Mouse (Mus musculus): ENCODE data around the gene Edil3. TPM values are rescaled to one million over a fixed set of nuclear protein-coding genes. Genes with fewer than 3 reads are reported as not detected.

Edil3 gene
- total RNA-seq (2014; rRNA removed) (under 0.01 TPM in 2 replicates), polyA plus RNA-seq (2012; rRNA removed) (not detected in 2 replicates)

DNA sequence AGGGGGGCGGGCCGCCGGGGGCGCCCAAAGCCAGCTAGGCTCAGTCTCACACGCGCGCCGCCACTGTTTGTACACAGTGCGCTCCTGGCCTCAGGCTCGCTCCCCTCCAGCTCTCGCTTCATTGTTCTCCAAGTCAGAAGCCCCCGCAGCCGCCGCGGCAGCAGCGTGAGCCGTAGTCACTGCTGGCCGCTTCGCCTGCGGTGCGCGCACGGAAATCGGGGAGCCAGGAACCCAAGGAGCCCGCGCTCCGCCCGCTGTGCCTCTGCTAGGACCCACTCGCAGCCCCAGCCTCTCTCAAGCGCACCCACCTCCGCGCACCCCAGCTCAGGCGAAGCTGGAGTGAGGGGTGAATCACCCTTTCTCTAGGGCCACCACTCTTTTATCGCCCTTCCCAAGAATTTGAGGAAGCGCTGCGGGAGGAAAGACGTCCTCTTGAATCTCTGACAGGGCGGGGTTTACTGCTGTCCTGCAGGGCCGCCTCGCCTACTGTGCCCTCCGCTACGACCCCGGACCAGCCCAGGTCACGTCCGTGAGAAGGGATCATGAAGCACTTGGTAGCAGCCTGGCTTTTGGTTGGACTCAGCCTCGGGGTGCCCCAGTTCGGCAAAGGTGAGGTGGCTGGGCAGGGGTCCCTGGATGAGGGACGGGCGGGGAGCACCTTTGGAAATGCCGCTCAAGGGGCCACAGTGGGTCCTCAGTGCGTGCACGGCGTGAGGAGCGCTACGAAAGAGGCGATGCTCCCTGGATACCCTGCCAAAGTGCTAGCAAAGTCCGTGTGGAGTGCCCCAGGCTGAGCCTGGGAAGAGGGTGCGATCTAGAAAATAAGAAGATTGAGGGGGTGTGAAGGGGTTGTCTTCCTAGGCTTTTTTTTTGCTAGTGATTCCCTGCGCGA is at the start of gene Edil3:
Gene Edil3, plus strand, starts transcription at position 33 of the 892 bp plus-strand sequence.
- Histone ChIP-seq H3K4me1 (ENCODE audit: control insufficient read depth, insufficient read depth, low read length) (no peaks in the 10 kb centered on the region), H3K9ac (ENCODE audit: low read depth, low read length) (0 out of 2 replicates have a peak within 1 kb of the TSS, but pooled peaks have one; percentile 17), H3K36me3 (ENCODE audit: control insufficient read depth, insufficient read depth, low read length) (no peaks in the 10 kb centered on the region), H3K27ac (replicated peaks; ENCODE audit: insufficient read depth, low read depth, low read length) (no peak within 1 kb of the TSS), H3K4me3 (ENCODE audit: insufficient read depth, low read depth, low read length) (peak within 1 kb of the TSS; percentile 48; the same call in 1 of the 2 replicates), H3K27me3 (ENCODE audit: control insufficient read depth, insufficient read depth, low read length) (peaks cover 10% of the 10 kb centered on the region; the same call in 1 of the 2 replicates), H3K79me2 (ENCODE audit: control insufficient read depth, insufficient read depth, low read length) (no peaks in the 10 kb centered on the region)
- no peak for DNase-seq (ENCODE audit: extremely low read depth, low read depth, low spot score)
- 1% methylated on average over 60 of the region's 60 CpGs for WGBS
- no peak for TF ChIP-seq POLR2A (IDR thresholded peaks at IDR 0.05; ENCODE audit: extremely low read depth, insufficient read depth, low read length)
- no peak for TF ChIP-seq CTCF (IDR thresholded peaks at IDR 0.05; ENCODE audit: low read depth, low read length)

DNA sequence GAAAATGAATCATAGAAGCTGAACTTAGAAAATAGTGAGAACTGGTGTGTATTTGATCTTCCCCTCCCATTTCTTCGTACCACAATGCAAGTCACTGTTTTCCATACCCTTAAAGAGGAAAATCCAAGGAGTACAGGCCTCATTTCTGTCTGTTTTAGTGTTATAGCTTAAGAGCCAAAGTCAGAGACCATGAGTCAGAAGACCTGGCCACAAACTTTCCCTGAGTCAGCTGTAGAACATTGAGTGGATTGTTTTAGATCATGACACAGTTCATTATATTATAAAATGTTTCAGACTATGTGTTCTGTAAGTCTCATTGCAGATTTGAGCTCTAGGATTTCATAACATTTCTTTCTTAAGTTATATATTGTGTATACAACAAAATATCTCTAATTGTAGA is 22.1 kb upstream of the Edil3 start:
- Histone ChIP-seq H3K27ac (replicated peaks; ENCODE audit: insufficient read depth, low read depth, low read length) (no peak overlapping the region), H3K4me3 (ENCODE audit: insufficient read depth, low read depth, low read length) (no peak overlapping the region), H3K4me1 (ENCODE audit: control insufficient read depth, insufficient read depth, low read length) (no peaks in the 10 kb centered on the region), H3K9ac (ENCODE audit: low read depth, low read length) (no peak overlapping the region), H3K79me2 (ENCODE audit: control insufficient read depth, insufficient read depth, low read length) (no peaks in the 10 kb centered on the region), H3K27me3 (ENCODE audit: control insufficient read depth, insufficient read depth, low read length) (no peaks in the 10 kb centered on the region), H3K36me3 (ENCODE audit: control insufficient read depth, insufficient read depth, low read length) (no peaks in the 10 kb centered on the region)
- DNase-seq (ENCODE audit: extremely low read depth, low read depth, low spot score): no peak
- TF ChIP-seq POLR2A (IDR thresholded peaks at IDR 0.05; ENCODE audit: extremely low read depth, insufficient read depth, low read length): no peak
- TF ChIP-seq CTCF (IDR thresholded peaks at IDR 0.05; ENCODE audit: low read depth, low read length): no peak
- WGBS: 74% methylated on average over 1 of the region's 1 CpGs

DNA sequence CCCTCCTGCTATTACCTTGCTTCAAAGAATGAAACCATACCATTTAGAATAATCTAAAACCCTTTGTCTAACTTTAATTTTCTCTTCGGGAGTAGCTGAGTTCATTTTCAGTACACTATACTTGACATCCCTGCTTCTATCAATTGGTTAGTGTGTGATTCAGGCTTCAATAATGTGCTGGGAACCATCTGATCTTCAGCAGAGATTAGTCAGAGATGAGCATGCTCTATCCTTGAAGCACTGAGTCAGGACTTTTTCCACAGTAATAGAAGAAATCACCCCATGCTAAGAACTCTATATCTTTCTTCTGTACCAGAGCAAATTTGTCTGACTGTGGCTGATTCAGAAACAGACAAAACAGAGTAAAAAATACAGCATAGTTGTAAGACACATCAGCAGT is 20.3 kb upstream of the Edil3 start:
- Histone ChIP-seq H3K4me1 (ENCODE audit: control insufficient read depth, insufficient read depth, low read length) (no peaks in the 10 kb centered on the region), H3K9ac (ENCODE audit: low read depth, low read length) (no peak overlapping the region), H3K36me3 (ENCODE audit: control insufficient read depth, insufficient read depth, low read length) (no peaks in the 10 kb centered on the region), H3K4me3 (ENCODE audit: insufficient read depth, low read depth, low read length) (no peak overlapping the region), H3K79me2 (ENCODE audit: control insufficient read depth, insufficient read depth, low read length) (no peaks in the 10 kb centered on the region), H3K27ac (replicated peaks; ENCODE audit: insufficient read depth, low read depth, low read length) (no peak overlapping the region), H3K27me3 (ENCODE audit: control insufficient read depth, insufficient read depth, low read length) (no peaks in the 10 kb centered on the region)
- WGBS: 89% methylated on average over 1 of the region's 1 CpGs
- DNase-seq (ENCODE audit: extremely low read depth, low read depth, low spot score): no peak
- TF ChIP-seq CTCF (IDR thresholded peaks at IDR 0.05; ENCODE audit: low read depth, low read length) (no peak), POLR2A (IDR thresholded peaks at IDR 0.05; ENCODE audit: extremely low read depth, insufficient read depth, low read length) (no peak)

DNA sequence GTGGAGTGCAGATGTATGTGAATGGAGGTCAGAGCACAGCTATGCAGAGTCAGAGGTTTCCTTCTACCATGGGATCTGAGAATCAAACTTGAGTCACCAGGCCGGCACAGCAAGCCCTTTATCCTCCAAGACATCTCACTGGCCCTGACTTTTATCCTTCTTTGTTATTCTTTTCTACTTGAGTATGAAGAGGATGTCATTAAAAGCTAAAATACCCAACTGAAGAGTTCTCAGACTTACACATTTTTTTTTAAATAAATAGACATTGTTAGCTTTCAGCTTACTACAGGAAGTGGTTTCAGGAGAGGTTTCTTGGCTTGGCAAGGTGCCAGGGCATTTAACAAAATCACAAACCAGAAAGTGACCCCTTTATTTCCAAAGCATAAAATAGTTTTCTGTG is 15.4 kb upstream of the Edil3 start:
- no peak overlapping the region for H3K27ac ChIP-seq (replicated peaks; ENCODE audit: insufficient read depth, low read depth, low read length)
- H3K79me2 ChIP-seq (ENCODE audit: control insufficient read depth, insufficient read depth, low read length): no peaks in the 10 kb centered on the region
- no peaks in the 10 kb centered on the region for H3K4me1 ChIP-seq (ENCODE audit: control insufficient read depth, insufficient read depth, low read length)
- 65% methylated on average over 1 of the region's 1 CpGs for WGBS
- TF ChIP-seq POLR2A (IDR thresholded peaks at IDR 0.05; ENCODE audit: extremely low read depth, insufficient read depth, low read length) (no peak), CTCF (IDR thresholded peaks at IDR 0.05; ENCODE audit: low read depth, low read length) (no peak)
- H3K9ac ChIP-seq (ENCODE audit: low read depth, low read length): no peak overlapping the region
- H3K4me3 ChIP-seq (ENCODE audit: insufficient read depth, low read depth, low read length): no peak overlapping the region
- H3K36me3 ChIP-seq (ENCODE audit: control insufficient read depth, insufficient read depth, low read length): no peaks in the 10 kb centered on the region
- H3K27me3 ChIP-seq (ENCODE audit: control insufficient read depth, insufficient read depth, low read length): no peaks in the 10 kb centered on the region
- DNase-seq (ENCODE audit: extremely low read depth, low read depth, low spot score): no peak

DNA sequence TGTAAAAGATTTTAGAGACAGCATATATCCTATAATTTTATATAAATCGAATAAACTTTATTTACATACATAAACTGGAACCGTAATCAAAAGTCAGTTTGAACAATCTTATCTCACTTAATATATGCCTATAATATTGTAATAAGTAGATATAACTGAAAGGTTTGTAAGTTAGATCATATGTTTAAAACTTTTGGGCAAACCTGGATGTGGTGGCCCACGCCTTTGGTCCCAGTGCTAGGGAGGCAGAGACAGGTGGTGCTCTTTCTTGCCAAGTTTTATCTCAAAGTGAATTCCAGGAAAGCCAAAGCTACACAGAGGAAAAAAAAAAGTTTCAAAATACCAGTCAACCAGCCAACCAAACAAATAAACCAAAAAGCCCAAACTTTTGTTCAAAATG is 15.0 kb upstream of the Edil3 start:
- Histone ChIP-seq H3K27me3 (ENCODE audit: control insufficient read depth, insufficient read depth, low read length) (no peaks in the 10 kb centered on the region), H3K36me3 (ENCODE audit: control insufficient read depth, insufficient read depth, low read length) (no peaks in the 10 kb centered on the region), H3K27ac (replicated peaks; ENCODE audit: insufficient read depth, low read depth, low read length) (no peak overlapping the region), H3K4me1 (ENCODE audit: control insufficient read depth, insufficient read depth, low read length) (no peaks in the 10 kb centered on the region), H3K79me2 (ENCODE audit: control insufficient read depth, insufficient read depth, low read length) (no peaks in the 10 kb centered on the region), H3K4me3 (ENCODE audit: insufficient read depth, low read depth, low read length) (no peak overlapping the region), H3K9ac (ENCODE audit: low read depth, low read length) (no peak overlapping the region)
- DNase-seq (ENCODE audit: extremely low read depth, low read depth, low spot score): no peak
- 89% methylated on average over 3 of the region's 3 CpGs for WGBS
- no peak for TF ChIP-seq CTCF (IDR thresholded peaks at IDR 0.05; ENCODE audit: low read depth, low read length)
- TF ChIP-seq POLR2A (IDR thresholded peaks at IDR 0.05; ENCODE audit: extremely low read depth, insufficient read depth, low read length): no peak

DNA sequence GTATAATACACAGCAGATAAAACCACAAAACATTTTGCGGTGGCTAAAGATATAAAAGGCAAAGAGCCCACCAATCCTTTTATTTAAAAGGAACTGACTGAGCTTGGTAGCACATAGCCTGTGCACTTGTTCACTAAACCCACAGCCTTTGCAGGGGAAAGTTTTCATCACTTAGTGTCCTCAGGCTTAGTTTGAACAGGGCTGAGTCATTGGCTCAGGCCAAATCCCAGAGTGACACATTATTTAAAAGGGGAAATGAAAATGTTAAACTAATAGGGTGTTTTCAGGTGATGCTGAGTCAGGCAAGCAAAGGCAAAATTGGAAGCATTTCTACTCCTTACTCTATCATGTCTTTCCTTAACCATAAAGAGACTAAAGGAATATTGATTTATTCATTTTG is 11.2 kb upstream of the Edil3 start:
- no peak for TF ChIP-seq CTCF (IDR thresholded peaks at IDR 0.05; ENCODE audit: low read depth, low read length)
- no peak for TF ChIP-seq POLR2A (IDR thresholded peaks at IDR 0.05; ENCODE audit: extremely low read depth, insufficient read depth, low read length)
- DNase-seq (ENCODE audit: extremely low read depth, low read depth, low spot score): no peak
- Histone ChIP-seq H3K4me1 (ENCODE audit: control insufficient read depth, insufficient read depth, low read length) (no peaks in the 10 kb centered on the region), H3K36me3 (ENCODE audit: control insufficient read depth, insufficient read depth, low read length) (no peaks in the 10 kb centered on the region), H3K79me2 (ENCODE audit: control insufficient read depth, insufficient read depth, low read length) (no peaks in the 10 kb centered on the region), H3K27me3 (ENCODE audit: control insufficient read depth, insufficient read depth, low read length) (no peaks in the 10 kb centered on the region), H3K9ac (ENCODE audit: low read depth, low read length) (no peak overlapping the region), H3K4me3 (ENCODE audit: insufficient read depth, low read depth, low read length) (no peak overlapping the region), H3K27ac (replicated peaks; ENCODE audit: insufficient read depth, low read depth, low read length) (no peak overlapping the region)
- 88% methylated on average over 1 of the region's 1 CpGs for WGBS

Data from liver, adult 2 months (tissue).